Mouse (Mus musculus): ENCODE results near the gene Polr3h.

The Polr3h gene

GRCm38 (mm10) chr15:81949076-81949475 lies 23.0 kb upstream of the Polr3h start:
- peak in 1 of 2 experiments; percentile 26 for DNase-seq

GRCm38 (mm10) chr15:81943176-81943749 lies 17.2 kb upstream of the Polr3h start:
- no peak for DNase-seq

GRCm38 (mm10) chr15:81941010-81941409 lies 15.0 kb upstream of the Polr3h start:
- DNase-seq = no peak

- DNase-seq = no peak
These were observed 14.2 kb upstream of the Polr3h start for GRCm38 (mm10) chr15:81940219-81940618.

GRCm38 (mm10) chr15:81939774-81940173 lies 13.7 kb upstream of the Polr3h start:
- DNase-seq = no peak

GRCm38 (mm10) chr15:81939157-81939715 lies 13.2 kb upstream of the Polr3h start:
- no peak for DNase-seq

- DNase-seq = peak in 1 of 2 experiments; percentile 65
These were observed 12.2 kb upstream of the Polr3h start for GRCm38 (mm10) chr15:81938246-81938645.

GRCm38 (mm10) chr15:81937098-81937972 lies 11.3 kb upstream of the Polr3h start:
- DNase-seq = no peak

GRCm38 (mm10) chr15:81936679-81937078 lies 10.6 kb upstream of the Polr3h start, which contains the start of gene Csdc2:
Gene Csdc2, plus strand, starts transcription at chr15:81936759.
- DNase-seq = peak; percentile 60 to 79

- no peak for DNase-seq
These were observed 10.0 kb upstream of the Polr3h start for GRCm38 (mm10) chr15:81935869-81936637.

- no peak for DNase-seq
These were observed 7.9 kb upstream of the Polr3h start for GRCm38 (mm10) chr15:81933986-81934385.

GRCm38 (mm10) chr15:81932951-81933470 lies 7.0 kb upstream of the Polr3h start:
- peak in 1 of 2 experiments; percentile 29 for DNase-seq

GRCm38 (mm10) chr15:81928277-81928676 lies 2.2 kb upstream of the Polr3h start:
- DNase-seq = peak; percentile 83 to 89

- peak; percentile 90 to 91 for DNase-seq
These were observed 1.7 kb upstream of the Polr3h start for GRCm38 (mm10) chr15:81927741-81928140.

GRCm38 (mm10) chr15:81926446-81926822 lies 394 bp upstream of the Polr3h start:
- DNase-seq = no peak

GRCm38 (mm10) chr15:81924933-81925332 lies 1.1 kb downstream of the Polr3h start:
- DNase-seq = no peak

- no peak for DNase-seq
These were observed 4.8 kb downstream of the Polr3h start for GRCm38 (mm10) chr15:81921255-81921654.

- DNase-seq = no peak
These were observed 5.4 kb downstream of the Polr3h start for GRCm38 (mm10) chr15:81920546-81921217.

- DNase-seq = peak; percentile 41 to 72
These were observed 7.0 kb downstream of the Polr3h start for GRCm38 (mm10) chr15:81919062-81919461.

GRCm38 (mm10) chr15:81917621-81918463 lies 8.2 kb downstream of the Polr3h start:
- DNase-seq = peak; percentile 86 to 89

- no peak for DNase-seq
These were observed 8.8 kb downstream of the Polr3h start for GRCm38 (mm10) chr15:81917201-81917600.

All from kidney, postnatal 25 days (tissue).